Mouse (Mus musculus): ENCODE measurements at regions not wholly inside any gene's neighbourhood (a gene's known extent, or its start where the extent isn't known, plus 50 kb on each side); places are given as distances from the start of the nearest gene placed in this dataset.

- DNase-seq (ENCODE audit: low spot score in 2 of 2) = no peak
Measured at GRCm38 (mm10) chr4:75884371-75884770, 606.3 kb upstream of the Dmac1 start.

- no peak for DNase-seq (ENCODE audit: low spot score in 2 of 2)
Measured at GRCm38 (mm10) chr4:75869771-75870170, 591.7 kb upstream of the Dmac1 start.

GRCm38 (mm10) chr4:75861076-75861475 lies 583.0 kb upstream of the Dmac1 start:
- no peak for DNase-seq (ENCODE audit: low spot score in 2 of 2)

- no peak for DNase-seq (ENCODE audit: low spot score in 2 of 2)
Measured at GRCm38 (mm10) chr4:75857769-75858408, 579.8 kb upstream of the Dmac1 start.

- DNase-seq (ENCODE audit: low spot score in 2 of 2) = no peak
Measured at GRCm38 (mm10) chr4:75855688-75856296, 577.7 kb upstream of the Dmac1 start.

GRCm38 (mm10) chr4:75850343-75850742 lies 572.2 kb upstream of the Dmac1 start:
- DNase-seq (ENCODE audit: low spot score in 2 of 2) = no peak

- no peak for DNase-seq (ENCODE audit: low spot score in 2 of 2)
Measured at GRCm38 (mm10) chr4:75847675-75848385, 569.7 kb upstream of the Dmac1 start.

GRCm38 (mm10) chr4:75845021-75845420 lies 566.9 kb upstream of the Dmac1 start:
- peak in 1 of 2 experiments; percentile 12 for DNase-seq (ENCODE audit: low spot score in 2 of 2)

GRCm38 (mm10) chr4:75838619-75839018 lies 560.5 kb upstream of the Dmac1 start:
- no peak for DNase-seq (ENCODE audit: low spot score in 2 of 2)

- DNase-seq (ENCODE audit: low spot score in 2 of 2) = no peak
Measured at GRCm38 (mm10) chr4:75827082-75827711, 549.1 kb upstream of the Dmac1 start.

- no peak for DNase-seq (ENCODE audit: low spot score in 2 of 2)
Measured at GRCm38 (mm10) chr4:75819193-75819603, 541.1 kb upstream of the Dmac1 start.

GRCm38 (mm10) chr4:75816026-75816425 lies 537.9 kb upstream of the Dmac1 start:
- DNase-seq (ENCODE audit: low spot score in 2 of 2) = no peak

- no peak for DNase-seq (ENCODE audit: low spot score in 2 of 2)
Measured at GRCm38 (mm10) chr4:75812266-75812665, 534.2 kb upstream of the Dmac1 start.

GRCm38 (mm10) chr4:75801870-75802269 lies 523.8 kb upstream of the Dmac1 start:
- no peak for DNase-seq (ENCODE audit: low spot score in 2 of 2)

GRCm38 (mm10) chr4:75801156-75801555 lies 523.1 kb upstream of the Dmac1 start:
- no peak for DNase-seq (ENCODE audit: low spot score in 2 of 2)

- no peak for DNase-seq (ENCODE audit: low spot score in 2 of 2)
Measured at GRCm38 (mm10) chr4:75791789-75792188, 513.7 kb upstream of the Dmac1 start.

GRCm38 (mm10) chr4:75790920-75791589 lies 513.0 kb upstream of the Dmac1 start:
- no peak for DNase-seq (ENCODE audit: low spot score in 2 of 2)

- DNase-seq (ENCODE audit: low spot score in 2 of 2) = no peak
Measured at GRCm38 (mm10) chr4:75787405-75787804, 509.3 kb upstream of the Dmac1 start.

- DNase-seq (ENCODE audit: low spot score in 2 of 2) = no peak
Measured at GRCm38 (mm10) chr4:75786391-75786790, 508.3 kb upstream of the Dmac1 start.

GRCm38 (mm10) chr4:75779492-75779891 lies 501.4 kb upstream of the Dmac1 start:
- DNase-seq (ENCODE audit: low spot score in 2 of 2) = no peak

- DNase-seq (ENCODE audit: low spot score in 2 of 2) = no peak
Measured at GRCm38 (mm10) chr4:75764141-75764540, 486.0 kb upstream of the Dmac1 start.

- DNase-seq (ENCODE audit: low spot score in 2 of 2) = no peak
Measured at GRCm38 (mm10) chr4:75744605-75745004, 466.5 kb upstream of the Dmac1 start.
